Mouse (Mus musculus) myocyte (in vitro differentiated cells): Measurements from ENCODE around the gene Tex22. TPM values are rescaled to one million over a fixed set of nuclear protein-coding genes. Genes with fewer than 3 reads are reported as not detected.

ENCODE experiments used
- H3K27me3 ChIP-seq: one replicate; pipeline ENCODE4 v1.6.1; 2011; ENCODE audit not compliant: control insufficient read depth, insufficient read depth, insufficient read length
- H3K36me3 ChIP-seq: one replicate; pipeline ENCODE4 v1.6.1; 2011; ENCODE audit not compliant: control insufficient read depth, insufficient read depth
- H3K4me2 ChIP-seq: one replicate; pipeline ENCODE4 v1.6.1; 2011; ENCODE audit warnings: low read depth, control low read depth
- H3K4me3 ChIP-seq: one replicate; pipeline ENCODE4 v1.5.1; 2011; ENCODE audit warnings: mild to moderate bottlenecking, control low read depth, moderate library complexity
- H3K79me2 ChIP-seq: one replicate; pipeline ENCODE4 v1.6.1; 2011; ENCODE audit not compliant: control insufficient read depth, insufficient read depth
- H3ac ChIP-seq: one replicate; pipeline ENCODE4 v1.6.1; 2011; ENCODE audit not compliant: control insufficient read depth, insufficient read length
- CEBPB ChIP-seq: IDR thresholded peaks from 2 replicates; pipeline ENCODE4 v1.6.1; 2011; ENCODE audit warnings: mild to moderate bottlenecking, moderate library complexity; ENCODE audit not compliant: poor library complexity, insufficient read depth, severe bottlenecking
- E2F4 ChIP-seq: IDR thresholded peaks from one replicate; pipeline ENCODE4 v1.6.1; 2011; ENCODE audit warnings: mild to moderate bottlenecking, control low read depth, moderate library complexity; ENCODE audit not compliant: insufficient read depth
- MAX ChIP-seq: IDR thresholded peaks from one replicate; pipeline ENCODE4 v1.6.1; 2011; ENCODE audit warnings: low read depth, mild to moderate bottlenecking, control low read depth
- MYOD1 ChIP-seq, 3 experiments: IDR thresholded peaks; one replicate each; pipeline ENCODE4 v1.6.1; 2011; ENCODE audit warnings: control low read depth in 2 of 3, low read depth in 2 of 3, mild to moderate bottlenecking in 2 of 3, moderate library complexity in 1 of 3; ENCODE audit not compliant: insufficient read length in 2 of 3, control insufficient read depth in 1 of 3
- MYOG ChIP-seq, 3 experiments: IDR thresholded peaks; one replicate each; pipeline ENCODE4 v1.6.1; 2011; ENCODE audit warnings: control low read depth in 2 of 3, low read depth in 2 of 3, mild to moderate bottlenecking in 2 of 3; ENCODE audit not compliant: insufficient read length in 2 of 3, control insufficient read depth in 1 of 3, insufficient read depth in 1 of 3
- POLR2A ChIP-seq: IDR thresholded peaks from one replicate; pipeline ENCODE4 v1.6.1; 2011; ENCODE audit warnings: low read depth, mild to moderate bottlenecking, control low read depth, moderate library complexity; ENCODE audit not compliant: insufficient read length
- POLR2AphosphoS2 ChIP-seq: IDR thresholded peaks from one replicate; pipeline ENCODE4 v1.6.1; 2011; ENCODE audit warnings: low read depth, control low read depth; ENCODE audit not compliant: insufficient read length
- REST ChIP-seq: IDR thresholded peaks from one replicate; pipeline ENCODE4 v1.6.1; 2011; ENCODE audit warnings: mild to moderate bottlenecking, control low read depth, moderate library complexity; ENCODE audit not compliant: insufficient read depth, insufficient read length
- SRF ChIP-seq: IDR thresholded peaks from one replicate; pipeline ENCODE4 v1.6.1; 2011; ENCODE audit warnings: low read depth; ENCODE audit not compliant: control insufficient read depth, insufficient read length
- TCF12 ChIP-seq: IDR thresholded peaks from one replicate; pipeline ENCODE4 v1.6.1; 2011; ENCODE audit warnings: mild to moderate bottlenecking, control low read depth; ENCODE audit not compliant: poor library complexity, insufficient read depth, severe bottlenecking
- TCF3 ChIP-seq: IDR thresholded peaks from one replicate; pipeline ENCODE4 v1.6.1; 2011; ENCODE audit warnings: low read depth, control low read depth; ENCODE audit not compliant: insufficient read length
- USF1 ChIP-seq: IDR thresholded peaks from one replicate; pipeline ENCODE4 v1.6.1; 2011; ENCODE audit warnings: low read depth, mild to moderate bottlenecking, control low read depth, moderate library complexity
- polyA plus RNA-seq: library from polyadenylated mRNA; unstranded; fragments of >200 nt; fragmentation: generic; extraction: Trizol; gene quantifications from one replicate; pipeline ENCODE4 v1.2.1, GENCODE M21; 2012; ENCODE audit warnings: missing spikeins

The Tex22 gene
- polyA plus RNA-seq, 1 experiment = 0.11 TPM

- Histone ChIP-seq H3K27me3 (no peaks in the 10 kb centered on the region), H3K36me3 (peaks cover 25% of the 10 kb centered on the region), H3K4me2 (no peak overlapping the region), H3K4me3 (no peak overlapping the region), H3ac (no peak overlapping the region), H3K79me2 (no peaks in the 10 kb centered on the region)
- TF ChIP-seq REST = no peak
- TF ChIP-seq POLR2AphosphoS2 = peak; percentile 24
These were observed 1.2 kb downstream of the Tex22 start for GRCm38 (mm10) chr12:113075486-113075885.

GRCm38 (mm10) chr12:113087276-113087675 lies 13.0 kb downstream of the Tex22 start:
- Histone ChIP-seq H3K79me2 (no peaks in the 10 kb centered on the region), H3K27me3 (no peaks in the 10 kb centered on the region), H3ac (no peak overlapping the region), H3K4me3 (no peak overlapping the region), H3K4me2 (no peak overlapping the region), H3K36me3 (no peaks in the 10 kb centered on the region)
- TF ChIP-seq CEBPB (peak; percentile 65; the same call in 1 of the 2 replicates), SRF (no peak)

GRCm38 (mm10) chr12:113088026-113088425 lies 13.7 kb downstream of the Tex22 start:
- no peak overlapping the region for H3K4me2 ChIP-seq
- H3ac ChIP-seq = no peak overlapping the region
- H3K36me3 ChIP-seq = no peaks in the 10 kb centered on the region
- H3K27me3 ChIP-seq = no peaks in the 10 kb centered on the region
- no peaks in the 10 kb centered on the region for H3K79me2 ChIP-seq
- H3K4me3 ChIP-seq = no peak overlapping the region
- TF ChIP-seq TCF12 (no peak), CEBPB (no peak), REST (no peak), E2F4 (no peak), TCF3 (no peak), SRF (no peak), USF1 (no peak)

- Histone ChIP-seq H3K79me2 (no peaks in the 10 kb centered on the region), H3K4me2 (no peak overlapping the region), H3K27me3 (no peaks in the 10 kb centered on the region), H3ac (no peak overlapping the region), H3K4me3 (no peak overlapping the region), H3K36me3 (no peaks in the 10 kb centered on the region)
- no peak for TF ChIP-seq E2F4
- TF ChIP-seq SRF = no peak
- no peak for TF ChIP-seq TCF3
- TF ChIP-seq REST = no peak
- no peak for TF ChIP-seq MYOG (IDR thresholded peaks at IDR 0.05; ENCODE audit: control insufficient read depth in 1 of 3, insufficient read depth in 1 of 3, insufficient read length in 2 of 3, low read depth in 2 of 3)
- no peak for TF ChIP-seq MYOD1 (IDR thresholded peaks at IDR 0.05; ENCODE audit: control insufficient read depth in 1 of 3, insufficient read length in 2 of 3, low read depth in 2 of 3)
- no peak for TF ChIP-seq POLR2AphosphoS2
- TF ChIP-seq MAX = no peak
These were observed 14.8 kb downstream of the Tex22 start for GRCm38 (mm10) chr12:113089107-113089506.

- H3K4me2 ChIP-seq = no peak overlapping the region
- H3ac ChIP-seq = no peak overlapping the region
- H3K4me3 ChIP-seq = no peak overlapping the region
- H3K27me3 ChIP-seq = no peaks in the 10 kb centered on the region
- H3K36me3 ChIP-seq = no peaks in the 10 kb centered on the region
- TF ChIP-seq SRF (no peak), REST (no peak), TCF12 (no peak), POLR2AphosphoS2 (no peak), CEBPB (no peak), MYOG (IDR thresholded peaks at IDR 0.05; ENCODE audit: control insufficient read depth in 1 of 3, insufficient read depth in 1 of 3, insufficient read length in 2 of 3, low read depth in 2 of 3) (no peak), E2F4 (no peak), POLR2A (no peak), MYOD1 (IDR thresholded peaks at IDR 0.05; ENCODE audit: control insufficient read depth in 1 of 3, insufficient read length in 2 of 3, low read depth in 2 of 3) (no peak), USF1 (no peak), MAX (no peak), TCF3 (no peak)
- H3K79me2 ChIP-seq = no peaks in the 10 kb centered on the region
These were observed 15.8 kb downstream of the Tex22 start for GRCm38 (mm10) chr12:113090053-113090452.

GRCm38 (mm10) chr12:113097040-113097439 lies 22.7 kb downstream of the Tex22 start:
- Histone ChIP-seq H3K79me2 (peaks cover 33% of the 10 kb centered on the region), H3K36me3 (no peaks in the 10 kb centered on the region), H3K4me2 (no peak overlapping the region), H3ac (no peak overlapping the region), H3K27me3 (no peaks in the 10 kb centered on the region), H3K4me3 (peak overlapping the region; percentile 32)
- no peak for TF ChIP-seq POLR2A
- no peak for TF ChIP-seq CEBPB
- no peak for TF ChIP-seq SRF
- no peak for TF ChIP-seq TCF12
- TF ChIP-seq USF1 = no peak
- TF ChIP-seq REST = no peak
- TF ChIP-seq MYOG (IDR thresholded peaks at IDR 0.05; ENCODE audit: control insufficient read depth in 1 of 3, insufficient read depth in 1 of 3, insufficient read length in 2 of 3, low read depth in 2 of 3) = no peak
- no peak for TF ChIP-seq E2F4
- no peak for TF ChIP-seq POLR2AphosphoS2
- no peak for TF ChIP-seq MAX
